Mouse (Mus musculus) megakaryocyte, embryonic 14.5 days (primary cell): ENCODE data around the gene Cept1.

Source experiments
- FLI1 ChIP-seq: IDR thresholded peaks from 2 replicates; pipeline ENCODE4 v1.6.1; 2012; ENCODE audit warnings: low read length, inconsistent platforms, mixed read lengths
- GATA1 ChIP-seq: IDR thresholded peaks from 3 replicates; pipeline ENCODE4 v1.6.1; 2012; ENCODE audit warnings: mixed read lengths, low read length, inconsistent platforms, borderline replicate concordance

DNA sequence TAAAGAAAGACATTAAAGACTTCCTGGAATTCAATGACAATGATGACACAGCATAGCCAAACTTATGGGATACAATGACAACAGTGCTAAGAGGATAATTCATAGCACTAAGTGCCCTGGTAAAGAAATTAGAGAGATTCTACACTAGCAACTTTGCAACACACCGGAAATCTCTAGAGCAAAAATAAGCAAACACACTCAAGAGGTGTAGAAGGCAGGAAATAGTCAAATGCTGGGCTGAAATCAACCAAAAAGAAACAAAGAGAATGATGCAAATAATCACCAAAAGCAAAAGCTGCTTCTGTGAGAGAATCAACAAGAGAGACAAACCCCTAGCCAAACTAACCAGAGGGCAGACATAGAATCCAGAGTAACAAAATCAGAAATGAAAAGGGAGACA, 24.9 kb downstream of the Cept1 start:
- TF ChIP-seq GATA1 (no peak), FLI1 (no peak)
